Mouse (Mus musculus) erythroid progenitor cell, adult 5-6 weeks (primary cell): ENCODE results near the gene Bmp15. TPM values are rescaled to one million over a fixed set of nuclear protein-coding genes. Genes with fewer than 3 reads are reported as not detected.

Source experiments
- ATAC-seq: replicated peaks from 2 replicates; pipeline ENCODE4 v1.8.0; 2016; ENCODE audit warnings: moderate number of reproducible peaks, mild to moderate bottlenecking, moderate TSS enrichment, inconsistent platforms; ENCODE audit not compliant: poor library complexity, low FRiP score, severe bottlenecking
- total RNA-seq, 2 experiments: library from RNA; stranded (forward) in 1 of 2; stranded (reverse) in 1 of 2; fragments of 150-400 nt in 1 of 2; fragments of 186-747, 209-891 nt in 1 of 2; gene quantifications; 2 replicates each; pipeline versions ENCODE4 v1.2.3 to v1.2.4; 2015 to 2017; ENCODE audit warnings: low replicate concordance in 2 of 2

The Bmp15 gene
- not detected in 2 replicates for total RNA-seq (2015; ENCODE audit: low replicate concordance)
- not detected in 2 replicates for total RNA-seq (2017; ENCODE audit: low replicate concordance)

DNA sequence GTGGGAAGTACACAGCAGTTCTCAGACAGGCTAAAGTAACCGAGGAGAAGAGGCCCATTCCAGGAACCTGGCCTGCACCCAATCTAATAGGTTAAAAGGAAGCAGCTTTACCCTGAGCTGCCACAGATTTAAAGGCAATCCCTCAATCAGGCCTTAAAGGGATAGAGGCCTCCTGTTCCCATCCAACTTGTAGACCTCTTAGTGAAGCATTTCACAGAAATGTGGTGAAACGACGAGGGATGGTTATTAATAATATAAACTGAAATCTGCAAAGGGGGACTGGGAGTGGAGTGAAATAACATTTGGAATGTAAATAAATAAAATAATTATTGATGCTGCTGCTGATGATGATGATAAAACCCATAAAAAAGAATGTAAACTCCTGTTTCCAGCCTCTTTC, at the start of gene Bmp15:
TSS of gene Bmp15 (minus strand) at position 101 of the 400 bp plus-strand sequence.
- ATAC-seq: no peak

DNA sequence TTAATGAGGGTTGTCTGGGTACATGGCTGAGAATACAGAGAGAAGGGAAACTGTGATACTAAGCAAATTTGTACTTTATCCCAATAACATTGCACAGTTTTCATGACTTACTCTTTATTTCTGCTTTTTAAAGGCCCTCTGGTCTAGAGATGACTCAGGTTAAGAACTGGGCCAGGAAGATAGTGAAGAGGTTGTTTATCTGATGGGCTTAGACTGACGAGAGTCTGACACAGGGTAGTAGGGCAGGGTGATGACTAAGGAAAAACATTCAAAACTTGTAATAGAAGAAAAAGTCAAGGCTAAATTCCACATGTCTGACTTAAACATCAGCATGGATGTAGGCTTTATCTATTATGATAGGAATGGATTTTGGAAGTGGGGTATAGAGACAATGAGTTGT, 48.3 kb upstream of the Bmp15 start:
- no peak for ATAC-seq

DNA sequence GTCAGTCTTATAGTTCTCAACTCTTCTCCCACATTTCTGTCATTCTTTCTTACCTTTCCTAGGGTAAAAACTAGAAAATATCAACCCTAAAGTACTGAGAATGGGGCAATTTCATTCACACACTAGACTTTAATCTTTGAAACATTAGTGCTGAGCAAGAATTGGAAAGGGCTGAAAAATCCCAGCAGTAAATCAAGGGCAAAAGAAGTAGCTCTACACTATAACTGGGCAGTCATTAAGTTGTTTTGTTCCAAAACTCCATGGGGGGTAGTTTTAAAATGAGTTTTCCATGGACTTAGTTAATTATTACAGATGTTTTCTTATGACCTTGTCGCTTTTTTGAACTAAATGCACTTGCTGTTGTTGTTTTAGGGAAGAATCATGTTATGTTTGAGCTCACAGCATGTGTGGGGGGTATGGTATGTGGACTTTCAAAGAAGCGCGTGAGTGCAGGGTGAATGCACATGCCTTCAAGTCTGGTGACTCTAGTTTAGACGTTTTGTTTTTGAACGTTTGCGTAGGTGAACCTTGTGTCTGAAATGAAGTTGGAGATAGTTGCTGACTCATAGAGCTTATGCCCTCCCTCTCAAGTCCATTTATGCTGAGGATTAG, 37.1 kb upstream of the Bmp15 start:
- no peak for ATAC-seq

DNA sequence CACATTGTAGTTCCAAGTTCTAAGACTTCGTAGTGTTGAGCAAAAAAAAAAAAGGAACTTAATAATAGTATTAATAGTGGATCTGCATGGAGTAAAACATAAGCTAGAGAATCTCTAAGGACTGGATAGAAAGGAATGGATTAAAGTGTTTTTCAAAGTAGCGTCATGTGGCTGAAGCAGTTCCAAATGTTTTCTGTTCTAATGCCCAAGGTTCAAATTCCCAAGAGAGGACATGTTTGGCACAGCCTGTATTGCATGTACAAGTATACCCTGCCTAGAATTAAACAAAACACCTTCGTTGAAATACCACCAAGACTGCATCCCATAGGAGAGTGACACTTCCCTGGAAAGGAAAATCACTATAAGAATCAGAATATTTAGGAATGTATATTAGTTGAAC, 36.4 kb upstream of the Bmp15 start:
- no peak for ATAC-seq

DNA sequence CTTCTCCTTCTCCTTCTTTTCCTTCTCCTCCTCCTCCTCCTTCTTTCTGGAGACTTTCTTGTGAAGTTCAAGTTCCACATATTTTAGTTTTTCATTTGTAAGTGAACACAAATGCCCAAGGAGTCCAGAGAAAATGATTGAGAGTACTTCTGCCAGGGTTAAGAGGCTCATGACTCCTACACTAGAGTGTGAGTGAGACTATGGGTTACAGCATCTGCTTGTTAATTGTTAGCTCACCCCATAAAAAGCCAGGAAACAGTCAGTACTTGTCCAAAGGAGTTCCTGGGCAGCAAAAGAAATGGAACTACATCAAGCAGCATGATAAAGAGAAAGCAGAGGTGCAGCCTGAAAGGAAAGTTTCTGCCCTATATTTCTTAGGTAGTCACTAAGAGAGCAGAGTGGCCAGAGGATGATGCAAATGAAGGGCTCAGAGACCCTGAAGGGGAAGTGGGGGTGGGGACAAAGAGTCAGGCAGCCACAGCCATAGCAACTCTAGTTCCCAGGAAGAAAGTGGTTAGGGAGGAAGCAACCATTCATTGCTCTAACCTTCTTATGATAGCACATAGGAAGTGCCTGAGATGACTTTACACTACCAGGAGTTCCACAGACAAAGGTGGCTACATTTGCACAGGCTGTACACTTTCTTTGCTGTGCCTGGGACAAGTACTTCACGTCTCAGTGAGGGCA, 24.9 kb upstream of the Bmp15 start:
- no peak for ATAC-seq

DNA sequence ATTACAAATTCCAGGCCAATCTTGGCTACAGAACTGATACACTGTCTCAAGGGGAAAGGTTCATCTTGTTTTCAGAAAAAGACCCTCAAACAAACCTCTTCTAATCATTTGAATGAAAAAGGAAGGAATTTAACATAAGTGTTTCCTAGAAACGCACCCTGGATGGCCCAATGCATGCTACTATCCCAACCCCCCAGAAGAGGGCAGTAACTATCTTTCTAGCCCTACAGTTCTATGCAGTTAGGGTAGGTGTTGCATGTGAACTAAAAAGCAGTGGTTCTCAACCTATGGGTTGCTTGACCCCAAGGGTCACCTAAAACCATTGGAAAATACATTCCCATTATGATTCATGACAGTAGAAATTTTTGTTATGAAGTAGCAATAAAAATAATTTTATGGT, 3.5 kb upstream of the Bmp15 start:
- ATAC-seq: no peak

DNA sequence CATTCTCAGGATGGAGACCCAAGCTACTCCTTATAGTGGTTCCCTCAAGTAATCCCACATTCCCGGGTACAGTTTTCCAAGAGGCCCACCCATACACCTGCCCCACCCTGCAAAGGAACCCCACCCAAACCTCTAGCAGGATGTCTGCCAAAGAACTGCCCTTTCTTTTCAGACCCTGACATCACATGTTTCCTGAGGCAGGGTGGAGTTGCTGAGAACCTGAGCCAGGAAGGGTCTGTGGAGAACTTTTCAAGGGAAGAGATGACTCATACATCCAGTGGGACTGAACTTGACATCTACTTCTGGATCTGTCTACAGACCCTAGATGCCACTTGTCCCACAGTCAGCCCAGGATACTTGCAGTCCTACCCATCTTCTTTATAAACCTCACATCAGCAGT, 2.8 kb downstream of the Bmp15 start:
- ATAC-seq: no peak

Other genes starting within 250 kb of the Bmp15 start
- gene AU022751, start 237.3 kb downstream of the Bmp15 start, total RNA-seq (2015; ENCODE audit: low replicate concordance): not detected in 2 replicates
- gene AU022751, start 237.3 kb downstream of the Bmp15 start, total RNA-seq (2017; ENCODE audit: low replicate concordance): not detected in 2 replicates
- gene Nudt10, start 147.7 kb downstream of the Bmp15 start, total RNA-seq (2015; ENCODE audit: low replicate concordance): not detected in 2 replicates
- gene Nudt10, start 147.7 kb downstream of the Bmp15 start, total RNA-seq (2017; ENCODE audit: low replicate concordance): not detected in 2 replicates
- gene Shroom4, start 79.1 kb upstream of the Bmp15 start, total RNA-seq (2015; ENCODE audit: low replicate concordance): not detected in 2 replicates
- gene Shroom4, start 79.1 kb upstream of the Bmp15 start, total RNA-seq (2017; ENCODE audit: low replicate concordance): not detected in 2 replicates